Mouse (Mus musculus) bone marrow macrophage, adult 2 months (primary cell): Measurements from ENCODE around the gene Gm14399. TPM values are rescaled to one million over a fixed set of nuclear protein-coding genes. Genes with fewer than 3 reads are reported as not detected.

Experiments used
- polyA plus RNA-seq: library from polyadenylated mRNA; stranded (reverse); fragments of >200 nt; gene quantifications from 2 replicates; pipeline ENCODE4 v1.2.4, GENCODE M21; 2012; ENCODE audit not compliant: missing spikeins, insufficient read depth, insufficient read length

Gm14399 gene
- polyA plus RNA-seq, 1 experiment: 9.1 TPM

Other genes with a start within 250 kb of the Gm14399 start
- gene Gm14444, start 131.8 kb downstream of the Gm14399 start, polyA plus RNA-seq: 5.5 TPM in 1 of 2 replicates, not detected in the other
- not detected in 2 replicates for gene Gm14393, start 74.2 kb downstream of the Gm14399 start, polyA plus RNA-seq
- 0.43 and 0.74 TPM in 2 replicates for gene Gm14443, start 33.9 kb upstream of the Gm14399 start, polyA plus RNA-seq
- gene Gm14391, start 64.9 kb upstream of the Gm14399 start, polyA plus RNA-seq: 4.0 and 11.9 TPM in 2 replicates
- 8.4 and 11.6 TPM in 2 replicates for gene Gm14440, start 133.1 kb upstream of the Gm14399 start, polyA plus RNA-seq
- 32.6 and 33.2 TPM in 2 replicates for gene Gm4631, start 196.2 kb upstream of the Gm14399 start, polyA plus RNA-seq
- gene Zfp968, start 230.4 kb upstream of the Gm14399 start, polyA plus RNA-seq: 3.2 and 3.9 TPM in 2 replicates